Mouse (Mus musculus): ENCODE measurements at regions not wholly inside any gene's neighbourhood (a gene's known extent, or its start where the extent isn't known, plus 50 kb on each side); places are given as distances from the start of the nearest gene placed in this dataset.

DNA sequence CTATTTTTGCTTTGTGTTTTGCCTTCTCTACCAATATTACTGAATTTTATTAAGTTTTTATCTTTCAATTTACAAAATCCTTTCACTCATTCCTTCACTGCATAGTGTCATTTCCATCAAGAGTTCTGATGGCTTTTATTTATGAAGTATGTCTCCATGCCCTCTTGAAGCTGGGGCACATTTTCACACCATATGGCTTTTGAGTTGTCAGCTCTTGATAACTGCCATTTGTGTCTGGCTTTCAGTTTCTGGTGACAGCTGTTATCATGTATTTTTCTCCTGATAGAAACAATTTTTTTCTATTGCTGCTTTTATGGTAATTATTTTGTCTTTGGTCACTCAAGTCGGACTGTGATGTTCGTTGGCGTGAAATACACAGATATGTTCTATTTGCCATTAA is 756.5 kb downstream of the Fat4 start:
- no peak for TF ChIP-seq CTCF (conservative IDR thresholded peaks at IDR 0.05 in 1 of 2, IDR thresholded peaks at IDR 0.05 in 1 of 2; ENCODE audit: low read depth in 2 of 2, low read length in 2 of 2)
- no peak for TF ChIP-seq POLR2A (IDR thresholded peaks at IDR 0.05; ENCODE audit: low read depth, low read length)
- no peak for TF ChIP-seq POLR2AphosphoS2 (IDR thresholded peaks at IDR 0.05; ENCODE audit: low read depth, low read length)
- TF ChIP-seq MXI1 (IDR thresholded peaks at IDR 0.05; ENCODE audit: low read depth, low read length) = no peak
